Mouse (Mus musculus) gastrocnemius, postnatal 25 days (tissue): ENCODE measurements around the gene Pex3. TPM values are rescaled to one million over a fixed set of nuclear protein-coding genes. Genes with fewer than 3 reads are reported as not detected.
"Not testable (repeated sequence)": the region's sequence is repeated elsewhere in the genome, so short reads cannot be mapped to it uniquely, and the experiment has no call there.

Experiments
- DNase-seq: peaks from one replicate; pipeline ENCODE4 v3.0.0; 2022
- total RNA-seq, 2 experiments: library from RNA; stranded (reverse); gene quantifications; 1 replicate in 1 of 2; 2 replicates in 1 of 2; pipeline ENCODE4 v1.2.3; 2021

Gene Pex3
- total RNA-seq, 2 experiments from 2014 or later, result 9.8 to 11.1 TPM

- no peak for DNase-seq
Observed at GRCm38 (mm10) chr10:13536706-13537105, 16.2 kb downstream of the Pex3 start.

GRCm38 (mm10) chr10:13534751-13535150, 18.2 kb downstream of the Pex3 start:
- no peak for DNase-seq

GRCm38 (mm10) chr10:13528155-13528554, 24.8 kb downstream of the Pex3 start:
- DNase-seq, result no peak

- DNase-seq, result no peak
Observed at GRCm38 (mm10) chr10:13521857-13522256, 31.1 kb downstream of the Pex3 start.

GRCm38 (mm10) chr10:13502371-13502770, 50.6 kb downstream of the Pex3 start:
- no peak for DNase-seq

GRCm38 (mm10) chr10:13501533-13501932, 51.4 kb downstream of the Pex3 start:
- not testable (repeated sequence) for DNase-seq

GRCm38 (mm10) chr10:13500938-13501496, 51.9 kb downstream of the Pex3 start:
- peak; percentile 80 for DNase-seq

GRCm38 (mm10) chr10:13500473-13500872, 52.5 kb downstream of the Pex3 start:
- DNase-seq, result no peak

- no peak for DNase-seq
Observed at GRCm38 (mm10) chr10:13499331-13499730, 53.6 kb downstream of the Pex3 start, which contains the start of gene Fuca2. TSS of gene Fuca2 (plus strand) at chr10:13499540.

- no peak for DNase-seq
Observed at GRCm38 (mm10) chr10:13496315-13496714, 56.6 kb downstream of the Pex3 start.

- DNase-seq, result no peak
Observed at GRCm38 (mm10) chr10:13493978-13494686, 58.8 kb downstream of the Pex3 start.

GRCm38 (mm10) chr10:13489671-13490070, 63.3 kb downstream of the Pex3 start:
- no peak for DNase-seq

- no peak for DNase-seq
Observed at GRCm38 (mm10) chr10:13485958-13486357, 67.0 kb downstream of the Pex3 start.

GRCm38 (mm10) chr10:13479341-13479740, 73.6 kb downstream of the Pex3 start:
- DNase-seq, result no peak

- DNase-seq, result no peak
Observed at GRCm38 (mm10) chr10:13475121-13475520, 77.8 kb downstream of the Pex3 start.

- no peak for DNase-seq
Observed at GRCm38 (mm10) chr10:13474568-13474955, 78.4 kb downstream of the Pex3 start.

Other genes starting within 250 kb of the Pex3 start
- 10 to 100 TPM; 13.3 to 15.6 TPM for gene Phactr2, start 78.7 kb downstream of the Pex3 start, total RNA-seq
- gene Fuca2, start 53.6 kb downstream of the Pex3 start, total RNA-seq, result 10 to 100 TPM; 11.9 to 12.1 TPM
- gene Adat2, start 248 bp downstream of the Pex3 start, total RNA-seq, result 1 to 10 TPM; 2.3 to 2.9 TPM